Mouse (Mus musculus): Measurements from ENCODE around the gene Lgals4.

- no peak for TF ChIP-seq CTCF (IDR thresholded peaks at IDR 0.05 in 2 of 3, conservative IDR thresholded peaks at IDR 0.05 in 1 of 3; ENCODE audit: control insufficient read depth in 1 of 3, insufficient read depth in 1 of 3, low read depth in 2 of 3, low read length in 3 of 3, poor library complexity in 1 of 3, severe bottlenecking in 1 of 3)
- no peak for TF ChIP-seq CHD1 (IDR thresholded peaks at IDR 0.05; ENCODE audit: low read depth, low read length)
- TF ChIP-seq BHLHE40 (IDR thresholded peaks at IDR 0.05; ENCODE audit: borderline replicate concordance, low read depth, low read length): no peak
- TF ChIP-seq KAT2A (conservative IDR thresholded peaks at IDR 0.05; ENCODE audit: low read depth, low read length): no peak
- no peak for TF ChIP-seq RCOR1 (IDR thresholded peaks at IDR 0.05; ENCODE audit: low read depth, low read length)
- TF ChIP-seq MXI1 (IDR thresholded peaks at IDR 0.05; ENCODE audit: low read depth, low read length): no peak
- no peak for TF ChIP-seq JUND (IDR thresholded peaks at IDR 0.05; ENCODE audit: low read depth, low read length)
- no peak for TF ChIP-seq GATA1 (IDR thresholded peaks at IDR 0.05; ENCODE audit: low read depth, low read length)
- TF ChIP-seq MAZ (IDR thresholded peaks at IDR 0.05; ENCODE audit: low read depth, low read length): no peak
- TF ChIP-seq POLR2A (IDR thresholded peaks at IDR 0.05; ENCODE audit: control insufficient read depth in 1 of 2, insufficient read depth in 1 of 2, low read depth in 1 of 2, low read length in 2 of 2, poor library complexity in 1 of 2): peak in 1 of 2 experiments; percentile 53; a peak in 1 of 4 replicates
Measured at GRCm38 (mm10) chr7:28822556-28822955, 11.1 kb upstream of the Lgals4 start.
